Mouse (Mus musculus) lung, adult 18-20 months (tissue): ENCODE measurements around the gene Hpse.
A peak's percentile ranks its signal among the peaks of the same experiment; 100 is the strongest.

Experiments
- DNase-seq, 2 experiments: peaks; one replicate each; pipeline ENCODE4 v3.0.0; 2022; ENCODE audit warnings: mixed read lengths in 2 of 2

Gene Hpse

GRCm38 (mm10) chr5:100636794-100637544 lies 82.5 kb downstream of the Hpse start:
- DNase-seq, result peak; percentile 38 to 61

- DNase-seq, result no peak
Observed at GRCm38 (mm10) chr5:100635908-100636307, 83.6 kb downstream of the Hpse start.

- no peak for DNase-seq
Observed at GRCm38 (mm10) chr5:100634885-100635478, 84.5 kb downstream of the Hpse start.

GRCm38 (mm10) chr5:100632540-100633129 lies 86.9 kb downstream of the Hpse start:
- peak; percentile 30 to 57 for DNase-seq
